Mouse (Mus musculus): Measurements from ENCODE around the gene Ifne.
A peak's percentile ranks its signal among the peaks of the same experiment; 100 is the strongest.
"Not testable (repeated sequence)": the region's sequence is repeated elsewhere in the genome, so short reads cannot be mapped to it uniquely, and the experiment has no call there.

Ifne gene

DNA sequence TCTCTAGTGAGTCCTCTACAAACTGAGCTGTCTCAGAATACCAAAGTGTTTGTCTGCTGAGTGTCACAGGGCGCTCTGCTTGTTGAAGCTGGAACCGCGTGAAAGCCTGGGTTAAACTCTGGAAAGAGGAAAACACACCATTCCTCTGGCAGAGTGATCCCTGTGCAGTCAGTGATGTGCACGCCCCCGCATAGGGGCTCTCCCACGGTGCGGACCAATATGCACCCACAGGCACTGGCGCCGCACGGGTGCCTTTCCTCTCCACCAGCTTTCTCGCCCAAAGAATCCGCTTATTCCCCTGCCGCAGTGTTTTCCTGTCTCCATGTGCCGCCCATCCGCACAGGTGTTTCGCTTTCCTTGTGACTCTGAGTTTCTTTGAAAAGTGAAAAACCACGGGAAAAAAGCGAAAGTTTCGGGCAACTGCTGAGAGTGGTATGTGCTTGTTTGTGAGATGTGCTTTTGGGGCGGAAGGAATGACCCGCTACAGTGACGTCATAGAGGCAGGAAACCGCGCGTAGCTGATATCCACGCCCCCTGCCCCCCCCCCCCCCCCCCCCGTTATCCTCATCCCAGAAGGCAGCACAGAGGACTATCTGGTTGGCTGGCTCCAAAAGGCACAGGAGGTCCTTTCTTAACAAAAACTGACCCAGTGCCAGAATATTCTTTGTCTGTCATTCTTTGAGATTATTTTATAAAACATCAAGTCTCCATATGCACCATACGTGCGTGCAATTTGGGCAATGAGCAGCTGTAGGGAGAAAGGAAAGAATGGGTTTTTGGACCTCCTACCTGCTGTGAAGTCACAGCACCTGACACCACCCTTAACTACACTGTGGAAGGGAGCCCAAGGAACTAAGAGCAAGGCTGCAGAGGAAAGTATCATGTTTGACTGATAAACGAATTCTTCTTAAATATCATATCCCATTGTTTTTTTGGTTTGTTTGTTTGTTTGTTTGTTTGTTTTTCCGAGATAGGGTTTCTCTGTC, 11.8 kb downstream of the Ifne start:
- peak; percentile 29 for DNase-seq (ENCODE audit: low spot score)

DNA sequence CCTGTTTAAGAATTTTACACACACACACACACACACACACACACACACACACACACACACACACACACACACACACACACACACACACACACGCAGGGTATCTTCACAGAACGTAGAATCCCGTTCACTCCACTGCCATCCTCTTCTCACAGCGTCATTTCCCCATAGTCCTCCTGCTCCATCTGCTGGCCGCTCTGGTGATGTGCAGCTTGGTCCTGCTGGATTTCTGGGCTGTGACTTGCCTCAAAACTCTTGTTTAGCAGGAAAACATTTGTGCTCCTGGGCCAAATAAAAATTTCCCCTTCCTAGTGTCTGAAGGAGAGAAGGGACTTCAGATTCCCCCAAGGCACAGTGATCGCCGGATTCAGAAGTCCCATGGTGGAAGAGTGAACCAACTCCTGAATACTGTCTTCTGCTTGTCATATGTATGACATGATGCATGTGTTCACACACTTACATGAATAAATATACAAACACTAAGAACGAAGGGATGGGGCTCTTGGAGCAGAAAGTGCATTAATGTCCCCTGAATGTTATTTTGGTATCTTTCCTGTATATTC, 12.6 kb downstream of the Ifne start:
- DNase-seq (ENCODE audit: low spot score): peak; percentile 76

DNA sequence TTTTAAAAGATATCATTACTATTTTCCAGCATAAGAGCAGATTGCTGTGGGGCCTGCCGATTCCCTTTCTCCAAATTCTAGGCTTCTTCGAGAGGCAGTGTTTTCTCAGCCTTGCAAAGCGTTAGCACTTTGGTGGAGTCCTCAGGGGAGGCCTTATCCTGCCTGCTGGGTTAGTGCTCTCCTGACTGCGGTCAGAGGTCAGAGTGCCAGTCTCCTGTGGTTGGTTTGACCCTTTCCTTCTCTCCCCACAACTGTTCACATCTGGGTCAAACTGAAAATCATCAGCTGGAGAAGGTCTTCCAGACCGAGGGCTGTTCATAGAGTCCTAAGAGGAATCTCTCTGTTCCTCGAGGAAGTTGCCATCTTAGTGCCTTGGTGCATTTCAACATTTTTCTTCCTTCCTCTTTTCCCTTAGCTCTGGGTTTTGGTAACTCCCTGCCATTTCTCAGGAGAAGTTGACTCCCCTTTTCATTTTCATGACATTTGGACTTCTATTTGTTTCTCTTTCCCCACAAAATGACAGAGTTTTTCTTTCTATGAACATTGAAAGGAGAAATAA, 14.9 kb downstream of the Ifne start:
- no peak for DNase-seq (ENCODE audit: low spot score)

DNA sequence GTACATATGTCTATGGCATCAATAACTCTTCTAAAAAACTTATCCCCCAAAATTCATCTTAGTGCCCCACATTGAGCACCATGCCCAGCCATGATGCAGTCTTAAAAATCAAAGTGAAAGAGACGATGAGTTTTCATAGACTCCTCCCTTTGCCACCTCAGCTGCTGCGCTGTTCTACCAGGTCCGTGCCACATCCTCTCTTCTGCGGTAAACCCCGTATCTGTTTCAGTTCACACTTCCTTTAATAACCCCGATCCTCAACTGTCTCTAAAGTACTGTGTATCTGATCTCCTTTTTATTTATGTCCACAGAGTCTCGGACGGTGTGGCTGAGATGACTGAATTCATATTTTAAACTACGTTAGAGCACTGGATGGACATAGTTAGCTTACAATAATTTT, 15.4 kb downstream of the Ifne start:
- peak; percentile 53 for DNase-seq (ENCODE audit: low spot score)

DNA sequence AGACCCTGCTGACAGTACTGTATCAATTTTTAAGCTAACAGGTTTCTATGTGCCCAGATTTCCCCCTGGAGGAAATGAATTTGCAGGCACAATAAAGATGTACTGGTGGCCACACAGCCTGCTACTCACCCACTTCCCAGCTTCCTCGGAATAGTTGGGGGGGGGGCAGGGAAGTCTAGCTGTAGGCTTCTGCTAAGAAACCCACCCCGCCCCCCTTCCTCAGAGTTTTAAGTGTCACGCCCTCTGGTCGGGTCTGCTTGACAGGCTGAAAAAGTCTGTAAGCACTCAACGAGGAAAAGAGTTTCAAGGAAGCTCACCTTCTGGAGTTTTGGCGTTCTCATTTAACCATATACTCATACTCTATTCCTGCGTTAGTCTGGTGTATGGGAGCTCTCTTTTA, 16.7 kb downstream of the Ifne start:
- no peak for DNase-seq (ENCODE audit: low spot score)

DNA sequence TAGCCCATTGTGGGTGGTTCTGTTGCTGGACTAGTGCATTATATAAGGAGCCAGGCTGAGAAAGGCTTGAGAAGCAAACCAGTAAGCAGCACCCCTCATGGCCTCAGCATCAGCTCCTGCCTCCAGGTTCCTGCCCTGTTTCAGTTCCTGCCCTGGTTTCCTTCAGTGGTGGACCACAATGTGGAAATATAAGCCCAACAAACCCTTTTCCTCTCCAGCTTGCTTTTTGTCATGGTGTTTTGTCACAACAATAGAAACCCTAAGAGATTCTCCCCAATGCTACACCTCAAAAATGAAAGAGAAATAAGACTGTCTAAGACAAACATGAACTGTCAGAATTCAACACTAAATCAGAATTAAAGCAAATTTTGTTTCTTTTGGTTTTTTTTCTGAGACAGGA, 20.8 kb downstream of the Ifne start:
- DNase-seq (ENCODE audit: low spot score): no peak

DNA sequence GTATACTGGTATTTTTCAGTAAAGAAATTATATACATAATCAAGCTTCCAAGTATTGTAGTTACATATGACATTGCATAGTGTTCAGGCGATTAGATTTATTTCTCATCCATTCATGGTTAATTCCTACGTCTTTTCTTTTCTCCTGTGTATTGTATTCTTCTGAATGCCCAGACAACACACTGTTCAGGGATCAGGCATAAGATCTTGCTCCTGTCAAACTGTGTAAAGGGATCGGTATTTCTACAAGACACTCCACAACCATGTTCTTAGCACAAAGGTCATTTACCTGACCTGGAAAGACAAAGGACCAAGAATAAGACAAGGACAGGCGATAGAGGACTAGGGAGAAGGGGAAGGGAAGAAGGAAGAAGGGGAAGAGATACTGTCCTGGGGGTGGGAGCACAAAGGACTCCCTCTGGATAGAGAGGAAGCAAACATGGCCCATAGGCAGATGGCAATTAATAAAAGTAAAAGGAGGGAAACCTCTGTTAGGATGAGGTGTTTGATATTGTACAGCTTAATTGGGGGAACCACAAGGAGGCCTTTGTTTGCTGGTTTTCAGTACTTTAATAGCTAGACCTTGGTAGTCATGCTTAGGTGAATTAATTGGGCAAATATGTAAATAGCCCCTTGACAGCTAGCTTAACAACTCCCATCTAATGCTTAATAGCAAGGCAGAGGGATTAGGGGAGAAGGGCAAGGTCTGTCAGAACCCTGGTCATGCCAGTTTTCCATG, 28.8 kb downstream of the Ifne start:
- no peak for DNase-seq (ENCODE audit: low spot score)

DNA sequence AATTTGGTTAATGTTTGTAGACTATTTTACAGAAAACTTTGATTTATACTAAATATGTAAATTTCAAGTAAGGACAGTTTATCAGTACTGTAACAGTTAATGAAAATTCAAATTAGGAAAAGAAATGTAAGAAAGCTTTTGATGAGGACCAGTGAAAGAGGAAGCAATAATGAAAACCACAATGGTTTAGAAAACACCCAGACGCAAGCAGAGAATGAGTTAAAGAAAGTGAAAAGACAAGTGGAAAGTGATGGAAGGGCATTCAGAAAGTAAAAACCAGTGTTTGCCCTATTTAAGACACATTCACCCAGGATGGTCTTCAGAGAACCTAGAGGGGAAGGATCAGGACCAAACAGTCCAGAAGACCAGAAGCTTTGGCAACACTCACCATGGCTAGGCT, 30.3 kb downstream of the Ifne start, which contains the start of gene Ifna1:
Gene Ifna1 (plus strand): TSS at position 390 of the 400 bp plus-strand sequence.
- DNase-seq (ENCODE audit: low spot score): no peak

DNA sequence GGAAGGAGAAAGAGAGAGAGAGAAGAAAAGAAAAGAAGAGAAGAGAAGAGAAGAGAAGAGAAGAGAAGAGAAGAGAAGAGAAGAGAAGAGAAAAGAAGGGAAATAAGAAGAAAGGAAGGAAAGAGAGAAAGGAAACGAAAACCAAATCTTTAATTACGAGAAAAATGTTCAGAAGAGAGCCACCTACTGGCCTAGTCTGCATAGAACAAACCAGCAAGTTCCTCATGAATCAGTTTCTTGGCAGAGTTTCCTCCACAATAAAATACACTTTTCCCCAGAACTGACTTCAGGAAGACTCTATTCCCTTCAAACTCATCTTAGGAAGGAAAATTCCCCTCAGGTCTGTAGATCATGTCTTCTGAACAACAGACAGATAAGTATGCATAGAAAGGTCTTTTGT, 34.7 kb downstream of the Ifne start:
- no peak for DNase-seq (ENCODE audit: low spot score)

DNA sequence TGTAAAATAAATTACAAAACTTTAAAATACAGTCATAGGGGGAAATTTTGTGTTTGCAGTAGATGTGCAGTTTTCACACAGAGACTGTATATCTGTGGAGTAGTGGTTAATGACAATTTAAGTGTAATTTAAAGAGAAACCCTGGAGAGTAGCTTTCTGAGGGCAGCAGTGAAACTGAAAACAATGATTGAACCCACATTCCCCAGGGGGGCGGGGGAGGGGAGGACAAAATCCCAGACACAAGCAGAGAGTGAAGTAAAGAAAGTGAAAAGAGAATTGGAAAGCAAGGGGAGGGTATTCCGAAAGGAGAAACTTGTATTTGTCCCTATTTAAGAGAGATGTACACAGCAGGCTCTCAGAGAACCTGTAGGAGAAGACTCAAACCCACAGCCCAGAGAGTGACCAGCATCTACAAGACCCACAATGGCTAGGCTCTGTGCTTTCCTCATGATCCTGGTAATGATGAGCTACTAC, 38.5 kb downstream of the Ifne start, which contains the start of gene Ifna4:
Gene Ifna4 (plus strand): TSS at position 424 of the 474 bp plus-strand sequence.
- no peak for DNase-seq (ENCODE audit: low spot score)

DNA sequence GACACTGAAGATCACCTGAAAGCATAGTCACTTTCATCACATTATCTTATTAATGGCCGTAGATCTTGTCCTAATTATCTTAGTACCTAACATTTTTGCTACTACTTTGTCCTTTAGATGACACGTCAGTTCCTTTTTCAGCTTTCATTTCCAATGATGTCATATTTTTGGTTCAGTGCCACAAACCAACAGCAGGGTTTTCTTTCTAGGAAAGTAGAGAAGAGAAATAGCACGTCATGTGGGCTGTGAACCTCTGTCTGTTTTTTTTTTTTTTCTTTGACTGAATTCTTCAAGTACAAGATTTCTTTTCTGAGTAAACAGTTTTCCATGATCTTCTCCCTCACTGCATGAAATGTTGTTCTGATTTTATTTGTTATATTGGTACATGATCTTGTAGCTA, 39.9 kb downstream of the Ifne start:
- DNase-seq (ENCODE audit: low spot score): no peak

DNA sequence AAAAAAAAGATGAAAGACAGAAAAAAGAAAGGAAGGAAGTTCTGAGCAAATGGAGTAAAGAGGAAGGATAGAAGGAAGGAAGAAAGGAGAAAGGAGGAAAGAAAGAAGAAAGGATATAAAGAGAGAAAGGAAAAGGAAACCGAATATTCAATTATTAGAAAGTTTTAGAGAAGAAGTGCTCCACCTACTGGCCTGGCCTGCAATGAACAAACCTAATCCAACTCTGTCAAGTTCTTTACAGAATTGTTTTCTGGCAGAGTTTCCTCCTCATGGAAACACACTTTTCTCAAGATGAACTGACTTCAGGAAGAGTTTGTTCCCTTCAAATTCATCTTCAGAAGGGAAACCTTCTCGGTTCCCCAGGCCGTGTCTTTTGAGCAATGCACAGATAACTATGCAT, 41.2 kb downstream of the Ifne start:
- peak; percentile 1 for DNase-seq (ENCODE audit: low spot score)

DNA sequence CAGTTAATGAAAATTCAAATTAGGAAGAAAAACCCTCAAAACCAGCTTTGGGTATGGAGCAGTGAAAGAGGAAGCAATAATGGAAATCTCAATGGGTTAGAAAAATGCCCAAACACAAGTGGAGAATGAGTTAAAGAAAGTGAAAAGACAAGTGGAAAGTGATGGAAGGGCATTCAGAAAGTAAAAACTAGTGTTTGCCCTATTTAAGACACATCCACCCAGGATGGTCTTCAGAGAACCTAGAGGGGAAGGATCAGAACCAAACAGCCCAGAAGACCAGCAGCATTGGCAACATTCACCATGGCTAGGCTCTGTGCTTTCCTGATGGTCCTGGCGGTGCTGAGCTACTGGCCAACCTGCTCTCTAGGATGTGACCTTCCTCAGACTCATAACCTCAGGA, 44.8 kb downstream of the Ifne start, which contains the start of gene Ifna5:
Gene Ifna5 (plus strand): TSS at position 301 of the 400 bp plus-strand sequence.
- DNase-seq (ENCODE audit: low spot score): not testable (repeated sequence)

DNA sequence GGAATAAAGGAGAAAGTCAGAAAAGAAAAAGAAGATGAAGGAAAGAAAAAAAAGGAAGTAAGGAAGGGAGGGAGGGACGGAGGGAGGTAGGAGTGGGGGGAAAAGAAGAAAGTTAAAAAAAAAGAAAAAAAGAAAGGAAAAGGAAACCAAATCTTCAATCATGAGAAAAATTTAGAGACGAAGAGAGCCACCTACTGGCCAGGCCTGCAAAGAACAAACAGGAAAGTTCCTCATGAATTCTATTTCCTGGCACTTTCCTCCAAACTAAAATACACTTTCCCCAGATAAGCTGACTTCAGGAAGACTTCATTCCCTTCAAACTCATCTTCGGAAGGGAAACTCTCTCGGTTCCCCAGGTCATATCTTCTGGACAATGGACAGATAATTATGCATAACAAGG, 49.5 kb downstream of the Ifne start:
- DNase-seq (ENCODE audit: low spot score): peak; percentile 23

All from lung, postnatal 25 days (tissue).